Mouse (Mus musculus): ENCODE data around the gene Grin2b. TPM values are rescaled to one million over a fixed set of nuclear protein-coding genes. Genes with fewer than 3 reads are reported as not detected.
A peak's percentile ranks its signal among the peaks of the same experiment; 100 is the strongest.

Grin2b gene
- polyA plus RNA-seq, 1 experiment from 2014 or later: 1.2 TPM

DNA sequence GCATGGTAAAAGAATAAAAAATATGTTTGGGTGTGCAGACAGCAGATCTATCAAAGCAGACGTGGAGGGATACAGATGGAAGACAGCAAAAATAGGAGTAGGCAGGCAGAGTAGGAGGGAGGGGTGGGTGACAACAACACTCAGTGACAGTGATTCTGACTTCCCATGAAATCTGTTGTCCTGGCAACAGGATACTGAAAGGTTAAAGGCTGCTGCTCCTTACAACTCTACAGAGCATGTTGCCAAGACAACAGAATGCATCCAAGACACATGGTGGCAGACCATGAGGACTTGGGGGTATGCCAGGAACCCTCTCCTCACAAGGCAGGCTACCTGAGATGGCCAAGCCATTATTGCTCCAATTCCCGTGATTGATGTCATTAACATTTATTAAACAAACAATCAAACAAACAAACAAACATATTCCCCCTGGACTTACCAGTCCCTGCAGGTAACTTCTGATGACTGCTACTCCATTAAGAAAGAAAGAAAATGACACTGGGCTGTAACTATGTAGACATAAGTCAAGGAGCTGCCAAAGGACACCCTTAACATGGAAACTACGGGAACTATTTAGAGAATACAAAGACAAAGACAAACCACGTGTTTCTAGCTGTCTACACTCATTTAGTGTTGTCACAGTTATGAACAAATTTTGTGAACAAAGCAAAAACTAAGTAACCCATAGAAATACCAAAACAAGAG lies 143.9 kb downstream of the Grin2b start:
- Histone ChIP-seq H3K4me2 (no peak overlapping the region), H3K9ac (ENCODE audit: low read length) (no peak overlapping the region), H3K4me3 (ENCODE audit: low read depth, low read length) (no peak overlapping the region), H3K27ac (ENCODE audit: low read depth, low read length) (no peak overlapping the region), H3K36me3 (ENCODE audit: control insufficient read depth, insufficient read depth, low read length) (no peaks in the 10 kb centered on the region), H3K27me3 (ENCODE audit: control insufficient read depth, insufficient read depth, low read length) (no peaks in the 10 kb centered on the region), H3K4me1 (ENCODE audit: control insufficient read depth, insufficient read depth, low read length) (peaks cover 4% of the 10 kb centered on the region; the same call in 1 of the 2 replicates), H3K9me3 (ENCODE audit: control insufficient read depth, low read length) (no peaks in the 10 kb centered on the region)
- peak; percentile 83 for ATAC-seq (ENCODE audit: low FRiP score)
- WGBS: 65% methylated on average over 4 of the region's 4 CpGs
- peak; percentile 89 for DNase-seq (ENCODE audit: low spot score, missing footprints)

DNA sequence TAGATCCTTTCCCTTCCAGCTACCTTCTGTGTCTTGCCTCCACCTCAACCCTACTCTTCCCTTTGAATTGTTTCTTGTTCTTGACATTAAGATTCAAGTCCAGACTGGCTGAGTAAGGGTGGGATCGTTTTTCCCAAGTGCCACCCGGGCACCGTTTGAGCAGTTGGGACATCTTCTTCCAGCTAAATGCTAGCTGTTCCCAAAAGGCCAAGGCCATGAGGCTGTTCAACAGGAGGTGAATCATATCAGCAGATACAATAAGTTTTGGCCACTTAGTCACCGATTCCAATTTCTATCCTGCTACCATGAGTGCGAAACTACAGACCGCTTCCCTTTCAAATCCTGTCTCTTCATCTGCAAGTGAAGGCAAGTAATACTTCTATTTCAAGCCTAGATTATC lies 146.4 kb downstream of the Grin2b start:
- Histone ChIP-seq H3K9me3 (ENCODE audit: control insufficient read depth, low read length) (no peaks in the 10 kb centered on the region), H3K4me2 (no peak overlapping the region), H3K27me3 (ENCODE audit: control insufficient read depth, insufficient read depth, low read length) (no peaks in the 10 kb centered on the region), H3K4me1 (ENCODE audit: control insufficient read depth, insufficient read depth, low read length) (peaks cover 4% of the 10 kb centered on the region; the same call in 1 of the 2 replicates), H3K9ac (ENCODE audit: low read length) (no peak overlapping the region), H3K4me3 (ENCODE audit: low read depth, low read length) (no peak overlapping the region), H3K27ac (ENCODE audit: low read depth, low read length) (no peak overlapping the region), H3K36me3 (ENCODE audit: control insufficient read depth, insufficient read depth, low read length) (no peaks in the 10 kb centered on the region)
- no peak for DNase-seq (ENCODE audit: low spot score, missing footprints)
- ATAC-seq (ENCODE audit: low FRiP score): no peak
- WGBS: 93% methylated on average over 6 of the region's 6 CpGs

DNA sequence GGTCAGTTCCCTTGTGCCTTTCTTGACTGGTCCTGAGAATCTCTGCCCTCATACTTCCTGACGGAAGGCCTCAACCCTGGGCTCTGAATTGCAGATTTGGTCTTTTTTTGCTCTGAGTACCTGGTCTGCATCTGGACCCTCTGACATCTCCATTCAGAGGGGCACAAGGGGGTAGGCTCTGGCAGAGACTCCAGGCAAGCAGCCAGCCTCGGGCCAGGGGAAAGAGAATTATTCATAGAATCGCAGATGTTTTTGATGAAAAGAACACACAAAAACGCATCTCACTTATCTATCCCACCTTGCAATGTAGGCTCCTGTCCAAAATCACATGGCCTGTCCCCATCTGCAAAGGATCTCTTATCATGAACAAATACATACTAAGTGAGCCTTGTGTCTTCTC lies 147.5 kb downstream of the Grin2b start:
- 88% methylated on average over 4 of the region's 4 CpGs for WGBS
- H3K4me3 ChIP-seq (ENCODE audit: low read depth, low read length): no peak overlapping the region
- DNase-seq (ENCODE audit: low spot score, missing footprints): no peak
- no peaks in the 10 kb centered on the region for H3K27me3 ChIP-seq (ENCODE audit: control insufficient read depth, insufficient read depth, low read length)
- no peak overlapping the region for H3K4me2 ChIP-seq
- no peak overlapping the region for H3K27ac ChIP-seq (ENCODE audit: low read depth, low read length)
- no peaks in the 10 kb centered on the region for H3K9me3 ChIP-seq (ENCODE audit: control insufficient read depth, low read length)
- no peak for ATAC-seq (ENCODE audit: low FRiP score)
- no peaks in the 10 kb centered on the region for H3K36me3 ChIP-seq (ENCODE audit: control insufficient read depth, insufficient read depth, low read length)
- H3K4me1 ChIP-seq (ENCODE audit: control insufficient read depth, insufficient read depth, low read length): peaks cover 4% of the 10 kb centered on the region; the same call in 1 of the 2 replicates
- no peak overlapping the region for H3K9ac ChIP-seq (ENCODE audit: low read length)

DNA sequence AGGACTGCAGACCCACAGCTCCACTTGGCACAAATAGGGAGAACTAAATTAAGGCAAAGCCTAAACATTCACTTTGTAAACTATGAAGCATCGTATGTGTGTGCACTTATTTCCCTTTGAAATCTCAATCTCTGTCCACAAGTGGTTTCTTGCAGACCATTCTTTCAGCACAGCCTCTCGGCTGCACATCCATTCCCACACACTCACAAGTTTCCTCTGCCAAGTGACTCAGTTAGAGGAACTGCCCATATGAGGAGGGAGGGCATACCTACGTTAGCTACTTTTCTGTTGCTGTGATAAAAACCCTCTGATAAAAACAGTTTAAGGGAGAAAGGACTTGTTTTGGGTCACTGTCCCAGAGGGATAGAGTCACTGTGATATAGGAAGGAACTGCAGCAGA lies 152.9 kb downstream of the Grin2b start:
- WGBS: 80% methylated on average over 3 of the region's 3 CpGs
- Histone ChIP-seq H3K9ac (ENCODE audit: low read length) (no peak overlapping the region), H3K4me3 (ENCODE audit: low read depth, low read length) (no peak overlapping the region), H3K27me3 (ENCODE audit: control insufficient read depth, insufficient read depth, low read length) (no peaks in the 10 kb centered on the region), H3K27ac (ENCODE audit: low read depth, low read length) (no peak overlapping the region), H3K9me3 (ENCODE audit: control insufficient read depth, low read length) (no peaks in the 10 kb centered on the region), H3K4me1 (ENCODE audit: control insufficient read depth, insufficient read depth, low read length) (no peaks in the 10 kb centered on the region), H3K36me3 (ENCODE audit: control insufficient read depth, insufficient read depth, low read length) (no peaks in the 10 kb centered on the region), H3K4me2 (no peak overlapping the region)
- no peak for ATAC-seq (ENCODE audit: low FRiP score)
- DNase-seq (ENCODE audit: low spot score, missing footprints): no peak

DNA sequence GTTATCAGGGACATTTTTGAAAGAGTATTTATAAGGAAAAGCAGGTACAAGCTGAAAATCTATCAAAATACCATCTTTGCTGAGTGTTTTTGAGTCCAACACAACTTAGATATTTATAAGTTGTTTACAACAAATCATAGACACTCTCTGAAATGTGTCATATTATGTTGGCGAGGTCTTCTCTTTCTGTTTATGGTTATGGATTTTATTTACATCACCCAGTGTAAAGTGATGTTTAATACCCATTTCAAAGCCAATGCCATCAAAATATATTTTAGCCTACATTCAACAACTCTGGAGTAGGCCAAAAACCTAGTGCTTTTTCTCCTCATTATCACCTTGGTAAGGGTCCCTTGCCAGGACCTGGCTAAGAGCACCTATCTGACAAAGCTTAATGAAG lies 154.3 kb downstream of the Grin2b start:
- Histone ChIP-seq H3K4me1 (ENCODE audit: control insufficient read depth, insufficient read depth, low read length) (no peaks in the 10 kb centered on the region), H3K4me3 (ENCODE audit: low read depth, low read length) (no peak overlapping the region), H3K27ac (ENCODE audit: low read depth, low read length) (no peak overlapping the region), H3K36me3 (ENCODE audit: control insufficient read depth, insufficient read depth, low read length) (no peaks in the 10 kb centered on the region), H3K4me2 (no peak overlapping the region), H3K27me3 (ENCODE audit: control insufficient read depth, insufficient read depth, low read length) (no peaks in the 10 kb centered on the region), H3K9ac (ENCODE audit: low read length) (no peak overlapping the region), H3K9me3 (ENCODE audit: control insufficient read depth, low read length) (no peaks in the 10 kb centered on the region)
- 85% methylated on average over 1 of the region's 1 CpGs for WGBS
- DNase-seq (ENCODE audit: low spot score, missing footprints) (no peak), ATAC-seq (ENCODE audit: low FRiP score) (no peak)

DNA sequence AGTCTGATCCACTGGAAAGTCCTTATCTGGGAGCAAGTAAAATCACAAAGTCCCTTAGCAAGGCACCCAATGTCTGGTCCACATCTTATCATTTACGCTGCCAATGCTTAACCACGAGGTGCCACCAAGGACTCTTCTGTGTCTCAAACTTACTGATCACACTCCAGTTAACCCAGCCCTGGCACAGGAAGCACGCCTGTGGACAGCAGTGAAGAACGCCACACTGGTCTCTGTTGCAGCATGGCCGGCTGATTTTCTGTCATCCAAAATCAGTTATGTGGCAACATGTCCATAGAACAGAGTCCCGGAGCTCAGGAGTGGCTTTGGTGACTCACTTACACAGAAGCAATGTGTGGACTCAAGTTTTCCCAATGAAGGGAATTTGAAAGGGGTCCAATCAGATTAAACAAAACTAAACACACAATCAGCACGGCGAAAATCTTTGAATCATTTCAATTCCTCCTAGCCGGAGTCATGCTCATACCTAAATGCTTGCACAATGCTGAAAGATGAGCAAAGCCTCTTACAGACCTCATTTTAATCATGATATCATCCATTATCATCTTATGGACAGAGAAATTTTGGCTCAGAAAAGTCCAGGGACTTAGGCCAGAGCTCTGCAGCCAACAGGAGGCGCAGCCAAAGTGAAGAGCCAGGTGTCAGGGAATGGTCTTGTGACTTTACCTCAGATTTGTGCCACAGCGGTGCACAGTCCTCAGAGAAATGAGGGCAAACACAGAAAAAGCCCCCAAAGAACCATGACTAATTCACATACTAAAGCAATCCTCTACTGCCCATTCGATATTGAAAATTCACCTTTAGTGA lies 159.5 kb downstream of the Grin2b start:
- Histone ChIP-seq H3K27ac (ENCODE audit: low read depth, low read length) (no peak overlapping the region), H3K9ac (ENCODE audit: low read length) (no peak overlapping the region), H3K27me3 (ENCODE audit: control insufficient read depth, insufficient read depth, low read length) (no peaks in the 10 kb centered on the region), H3K4me3 (ENCODE audit: low read depth, low read length) (no peak overlapping the region), H3K36me3 (ENCODE audit: control insufficient read depth, insufficient read depth, low read length) (no peaks in the 10 kb centered on the region), H3K4me2 (no peak overlapping the region), H3K4me1 (ENCODE audit: control insufficient read depth, insufficient read depth, low read length) (peaks cover 13% of the 10 kb centered on the region), H3K9me3 (ENCODE audit: control insufficient read depth, low read length) (no peaks in the 10 kb centered on the region)
- WGBS: 91% methylated on average over 12 of the region's 12 CpGs
- DNase-seq (ENCODE audit: low spot score, missing footprints) (no peak), ATAC-seq (ENCODE audit: low FRiP score) (no peak)

DNA sequence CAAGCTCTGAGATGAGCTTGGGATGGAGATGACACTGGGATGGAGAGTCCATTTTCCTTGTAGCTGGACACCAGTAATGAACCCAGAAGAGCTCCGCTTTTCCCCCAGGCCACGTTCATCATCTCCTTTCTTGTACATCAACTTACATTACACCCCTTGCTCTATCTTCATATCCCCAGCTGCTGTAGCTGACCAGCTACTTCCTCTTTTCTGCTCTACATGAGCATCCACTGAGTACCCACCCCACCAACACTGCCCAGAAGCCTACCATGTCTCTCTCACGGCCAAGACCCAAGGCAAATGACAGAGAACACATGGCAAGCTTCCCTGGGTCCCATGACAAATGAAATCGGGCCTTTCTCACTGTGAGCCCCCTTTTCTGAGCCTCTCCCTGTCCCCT lies 161.8 kb downstream of the Grin2b start:
- Histone ChIP-seq H3K27ac (ENCODE audit: low read depth, low read length) (no peak overlapping the region), H3K27me3 (ENCODE audit: control insufficient read depth, insufficient read depth, low read length) (no peaks in the 10 kb centered on the region), H3K36me3 (ENCODE audit: control insufficient read depth, insufficient read depth, low read length) (no peaks in the 10 kb centered on the region), H3K9ac (ENCODE audit: low read length) (no peak overlapping the region), H3K4me1 (ENCODE audit: control insufficient read depth, insufficient read depth, low read length) (peaks cover 13% of the 10 kb centered on the region), H3K4me3 (ENCODE audit: low read depth, low read length) (no peak overlapping the region), H3K9me3 (ENCODE audit: control insufficient read depth, low read length) (no peaks in the 10 kb centered on the region), H3K4me2 (no peak overlapping the region)
- ATAC-seq (ENCODE audit: low FRiP score): no peak
- no peak for DNase-seq (ENCODE audit: low spot score, missing footprints)
- WGBS: 92% methylated on average over 4 of the region's 4 CpGs

DNA sequence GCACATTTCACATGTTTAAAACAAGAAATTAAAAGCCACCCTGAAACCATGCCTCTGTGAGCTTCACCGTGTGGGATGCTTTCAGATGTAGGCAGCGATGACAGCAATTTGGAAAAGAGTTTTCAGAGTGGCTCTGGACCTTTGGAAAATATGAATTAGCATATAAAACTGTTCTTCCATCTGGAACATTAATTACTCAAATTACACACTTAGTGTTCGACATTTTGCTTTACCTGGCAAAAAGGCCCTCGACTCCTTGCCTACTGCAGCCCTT lies 162.3 kb downstream of the Grin2b start:
- Histone ChIP-seq H3K4me3 (ENCODE audit: low read depth, low read length) (no peak overlapping the region), H3K27ac (ENCODE audit: low read depth, low read length) (no peak overlapping the region), H3K9ac (ENCODE audit: low read length) (no peak overlapping the region), H3K27me3 (ENCODE audit: control insufficient read depth, insufficient read depth, low read length) (no peaks in the 10 kb centered on the region), H3K9me3 (ENCODE audit: control insufficient read depth, low read length) (no peaks in the 10 kb centered on the region), H3K36me3 (ENCODE audit: control insufficient read depth, insufficient read depth, low read length) (no peaks in the 10 kb centered on the region), H3K4me1 (ENCODE audit: control insufficient read depth, insufficient read depth, low read length) (peaks cover 13% of the 10 kb centered on the region), H3K4me2 (no peak overlapping the region)
- no peak for DNase-seq (ENCODE audit: low spot score, missing footprints)
- 89% methylated on average over 4 of the region's 4 CpGs for WGBS
- no peak for ATAC-seq (ENCODE audit: low FRiP score)

DNA sequence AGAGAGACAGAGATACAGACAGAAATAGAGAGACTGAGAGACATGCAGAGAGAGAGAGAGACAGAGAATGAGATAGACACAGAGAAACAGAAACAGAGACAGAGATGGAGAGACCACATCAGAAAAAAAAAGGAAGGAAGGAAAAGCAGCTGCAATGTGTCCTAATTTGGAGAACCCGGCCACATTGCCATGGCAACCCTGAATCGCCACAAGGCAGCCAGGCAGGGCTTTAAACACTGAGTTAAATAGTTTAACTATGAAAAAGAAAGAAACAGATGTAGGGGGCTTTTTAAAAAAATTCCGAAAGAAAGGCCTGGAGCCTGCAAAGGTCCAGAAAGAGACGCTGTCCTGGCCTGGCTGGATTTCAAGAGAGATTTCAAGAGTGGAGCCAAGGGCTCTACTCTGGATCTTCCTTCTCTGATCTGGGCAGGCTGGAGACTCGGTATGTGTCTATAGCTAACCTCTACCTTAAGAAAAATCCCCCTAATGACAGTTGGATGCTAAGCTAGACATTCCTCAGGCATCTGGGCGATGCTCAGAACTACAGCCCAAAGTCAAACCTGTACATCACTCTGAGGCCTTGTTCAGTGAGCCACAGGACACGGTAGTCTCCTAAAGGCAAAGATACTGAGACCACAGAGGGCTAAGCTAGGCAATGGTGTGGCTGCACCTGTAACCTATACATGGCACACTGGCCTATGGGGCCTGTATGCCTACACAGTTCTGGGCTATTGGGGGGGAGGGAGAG lies 162.8 kb downstream of the Grin2b start:
- ATAC-seq (ENCODE audit: low FRiP score): peak; percentile 68
- WGBS: 29% methylated on average over 7 of the region's 7 CpGs

More for the DNA sequence above, 162.8 kb downstream of the Grin2b start:
- Histone ChIP-seq H3K27me3 (ENCODE audit: control insufficient read depth, insufficient read depth, low read length) (no peaks in the 10 kb centered on the region), H3K4me1 (ENCODE audit: control insufficient read depth, insufficient read depth, low read length) (peaks cover 13% of the 10 kb centered on the region), H3K4me3 (ENCODE audit: low read depth, low read length) (no peak overlapping the region), H3K9ac (ENCODE audit: low read length) (no peak overlapping the region), H3K4me2 (no peak overlapping the region), H3K9me3 (ENCODE audit: control insufficient read depth, low read length) (no peaks in the 10 kb centered on the region), H3K27ac (ENCODE audit: low read depth, low read length) (no peak overlapping the region), H3K36me3 (ENCODE audit: control insufficient read depth, insufficient read depth, low read length) (no peaks in the 10 kb centered on the region)
- peak; percentile 83 for DNase-seq (ENCODE audit: low spot score, missing footprints)

Measured in midbrain, embryonic 11.5 days (tissue).